Mouse (Mus musculus) neural tube, embryonic 15.5 days (tissue): ENCODE results near the gene Dtl. TPM values are rescaled to one million over a fixed set of nuclear protein-coding genes. Genes with fewer than 3 reads are reported as not detected.

Experiments
- ATAC-seq: fragments of 200-750 bp; cut with Nextera tagmentation; 2 replicates; pipeline ENCODE4 v1.8.0; 2017; ENCODE audit warnings: mild to moderate bottlenecking, moderate TSS enrichment, moderate library complexity; ENCODE audit not compliant: low FRiP score
- H3K27ac ChIP-seq: fragments of 300-500 bp; sonication (generic); replicated peaks from 2 replicates; pipeline ENCODE4 v1.5.1; 2015; ENCODE audit warnings: mild to moderate bottlenecking, inconsistent platforms
- H3K27me3 ChIP-seq: fragments of 300-500 bp; sonication (generic); replicated peaks from 2 replicates; pipeline ENCODE4 v1.6.1; 2015; ENCODE audit warnings: inconsistent platforms
- H3K36me3 ChIP-seq: fragments of 300-500 bp; sonication (generic); 2 replicates; pipeline ENCODE4 v1.6.1; 2015; ENCODE audit warnings: inconsistent platforms
- H3K4me1 ChIP-seq: fragments of 300-500 bp; sonication (generic); 2 replicates; pipeline ENCODE4 v1.6.1; 2015; ENCODE audit warnings: inconsistent platforms
- H3K4me2 ChIP-seq: fragments of 300-500 bp; sonication (generic); 2 replicates; pipeline ENCODE4 v1.6.1; 2015; ENCODE audit warnings: inconsistent platforms, mild to moderate bottlenecking, moderate library complexity
- H3K4me3 ChIP-seq: fragments of 300-500 bp; sonication (generic); replicated peaks from 2 replicates; pipeline ENCODE4 v1.5.1; 2015; ENCODE audit warnings: mild to moderate bottlenecking, inconsistent platforms
- H3K9ac ChIP-seq: fragments of 300-500 bp; sonication (generic); replicated peaks from 2 replicates; pipeline ENCODE4 v1.6.1; 2015; ENCODE audit warnings: mild to moderate bottlenecking, inconsistent platforms
- H3K9me3 ChIP-seq: fragments of 300-500 bp; sonication (generic); replicated peaks from 2 replicates; pipeline ENCODE4 v1.6.1; 2016; ENCODE audit warnings: inconsistent platforms
- WGBS: fragments of 180-500 bp; shearing (Covaris S2); methylation state at CpG from one replicate; pipeline ENCODE4 v1.1.7; 2015; ENCODE audit warnings: mixed read lengths; 5-methylcytosine and 5-hydroxymethylcytosine counted together
- polyA plus RNA-seq: library from polyadenylated mRNA; unstranded; fragments of >200 nt; fragmentation: Nextera tagmentation; extraction: Ambion mirVana; gene quantifications from 2 replicates; pipeline ENCODE4 v1.2.1, GENCODE M21; 2015

The Dtl gene
- polyA plus RNA-seq, 1 experiment from 2014 or later: 5.4 TPM

DNA sequence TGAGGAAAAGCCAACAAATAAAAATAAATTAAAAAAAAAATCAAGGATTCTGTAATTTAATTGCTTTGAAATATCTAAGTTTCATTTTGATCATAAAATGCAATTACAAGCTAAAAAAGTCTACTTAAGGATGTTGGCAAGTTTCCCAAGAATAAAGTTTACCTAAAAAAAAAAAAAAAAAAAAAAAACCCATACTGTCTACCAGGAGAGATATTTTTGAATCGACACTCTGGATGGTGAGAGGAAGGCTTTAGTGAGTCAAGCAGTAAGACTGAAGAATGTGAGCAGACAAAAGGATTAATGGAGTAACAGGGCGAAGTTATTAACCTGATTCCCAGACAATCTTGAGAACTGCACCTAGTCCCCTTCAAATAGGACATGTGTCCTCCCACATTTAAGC is 35.0 kb downstream of the Dtl start:
- Histone ChIP-seq H3K27me3 (no peaks in the 10 kb centered on the region), H3K27ac (no peak overlapping the region), H3K9ac (no peak overlapping the region), H3K36me3 (no peaks in the 10 kb centered on the region), H3K9me3 (no peaks in the 10 kb centered on the region), H3K4me3 (no peak overlapping the region), H3K4me1 (no peaks in the 10 kb centered on the region), H3K4me2 (no peak overlapping the region)
- WGBS: 92% methylated on average over 2 of the region's 2 CpGs
- no peak for ATAC-seq

DNA sequence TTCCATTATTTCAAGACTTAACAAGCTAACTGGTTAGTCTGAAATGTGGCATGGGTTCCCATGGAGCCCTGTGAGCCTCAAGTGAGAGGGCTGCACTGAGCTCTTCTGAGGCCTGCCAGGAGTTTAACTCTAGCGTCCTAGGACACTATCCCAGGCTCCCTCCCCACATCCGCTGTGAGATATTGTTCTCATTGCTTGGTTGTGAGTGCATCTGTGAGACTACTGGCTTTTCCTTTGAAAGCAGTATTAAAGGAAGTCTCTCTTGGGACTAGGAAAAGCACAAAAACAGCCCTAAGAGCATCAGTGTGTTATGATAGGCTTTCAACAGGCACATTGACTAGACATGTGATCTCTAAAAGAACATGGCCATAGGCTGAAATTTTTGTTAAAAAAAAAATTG is 40.4 kb downstream of the Dtl start:
- no peak overlapping the region for H3K27ac ChIP-seq
- 70% methylated on average over 2 of the region's 2 CpGs for WGBS
- no peaks in the 10 kb centered on the region for H3K27me3 ChIP-seq
- H3K4me3 ChIP-seq: no peak overlapping the region
- H3K9ac ChIP-seq: no peak overlapping the region
- no peaks in the 10 kb centered on the region for H3K4me1 ChIP-seq
- H3K36me3 ChIP-seq: no peaks in the 10 kb centered on the region
- H3K9me3 ChIP-seq: no peaks in the 10 kb centered on the region
- ATAC-seq: no peak
- no peak overlapping the region for H3K4me2 ChIP-seq

DNA sequence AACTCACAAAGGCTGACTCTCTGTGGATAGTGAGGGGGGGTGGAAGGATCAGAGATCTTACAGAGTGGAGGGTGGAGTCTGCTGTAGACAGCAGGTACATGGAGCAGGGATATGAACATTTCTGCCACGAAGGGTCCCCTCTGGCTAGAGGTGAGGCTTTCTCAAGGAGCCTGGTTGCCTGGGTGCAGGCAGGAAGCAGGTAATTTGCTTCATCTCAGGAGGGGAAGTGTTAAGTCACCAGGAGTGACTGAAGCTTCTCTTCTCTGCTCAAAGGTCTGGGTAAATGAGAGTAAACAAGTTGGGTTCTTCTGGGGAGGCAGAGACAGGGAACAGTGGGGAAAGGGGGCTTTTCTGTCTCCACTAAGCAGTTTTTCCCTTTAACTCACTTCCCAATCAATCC is 44.3 kb downstream of the Dtl start:
- H3K4me2 ChIP-seq: no peak overlapping the region
- H3K9me3 ChIP-seq: no peaks in the 10 kb centered on the region
- no peaks in the 10 kb centered on the region for H3K4me1 ChIP-seq
- H3K36me3 ChIP-seq: no peaks in the 10 kb centered on the region
- ATAC-seq: no peak
- H3K27ac ChIP-seq: no peak overlapping the region
- H3K4me3 ChIP-seq: no peak overlapping the region
- WGBS: 89% methylated on average over 1 of the region's 1 CpGs
- H3K9ac ChIP-seq: no peak overlapping the region
- H3K27me3 ChIP-seq: no peaks in the 10 kb centered on the region

DNA sequence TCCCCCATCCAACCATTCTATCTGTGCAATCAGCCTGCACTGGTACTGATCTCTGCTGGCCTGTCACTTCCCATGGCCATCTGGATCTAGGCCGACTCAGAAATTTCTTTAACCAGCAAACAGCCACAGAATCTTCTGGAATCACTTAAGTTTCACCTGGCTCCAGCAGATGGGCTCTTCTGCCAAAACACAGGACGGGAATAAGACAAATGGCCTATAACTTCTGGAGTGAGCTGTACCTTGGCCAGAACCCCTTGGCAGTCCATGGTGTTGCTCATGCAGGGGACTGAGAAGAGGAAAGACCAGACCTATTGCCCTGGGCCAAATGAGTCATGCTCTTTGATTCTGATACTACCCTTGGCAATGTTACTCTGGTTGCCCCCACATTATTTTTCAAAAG is 45.9 kb downstream of the Dtl start:
- WGBS: 92% methylated on average over 2 of the region's 2 CpGs
- H3K4me1 ChIP-seq: no peaks in the 10 kb centered on the region
- H3K9ac ChIP-seq: no peak overlapping the region
- H3K4me2 ChIP-seq: no peak overlapping the region
- no peak overlapping the region for H3K4me3 ChIP-seq
- no peaks in the 10 kb centered on the region for H3K9me3 ChIP-seq
- H3K27ac ChIP-seq: no peak overlapping the region
- H3K36me3 ChIP-seq: no peaks in the 10 kb centered on the region
- no peaks in the 10 kb centered on the region for H3K27me3 ChIP-seq
- ATAC-seq: no peak

DNA sequence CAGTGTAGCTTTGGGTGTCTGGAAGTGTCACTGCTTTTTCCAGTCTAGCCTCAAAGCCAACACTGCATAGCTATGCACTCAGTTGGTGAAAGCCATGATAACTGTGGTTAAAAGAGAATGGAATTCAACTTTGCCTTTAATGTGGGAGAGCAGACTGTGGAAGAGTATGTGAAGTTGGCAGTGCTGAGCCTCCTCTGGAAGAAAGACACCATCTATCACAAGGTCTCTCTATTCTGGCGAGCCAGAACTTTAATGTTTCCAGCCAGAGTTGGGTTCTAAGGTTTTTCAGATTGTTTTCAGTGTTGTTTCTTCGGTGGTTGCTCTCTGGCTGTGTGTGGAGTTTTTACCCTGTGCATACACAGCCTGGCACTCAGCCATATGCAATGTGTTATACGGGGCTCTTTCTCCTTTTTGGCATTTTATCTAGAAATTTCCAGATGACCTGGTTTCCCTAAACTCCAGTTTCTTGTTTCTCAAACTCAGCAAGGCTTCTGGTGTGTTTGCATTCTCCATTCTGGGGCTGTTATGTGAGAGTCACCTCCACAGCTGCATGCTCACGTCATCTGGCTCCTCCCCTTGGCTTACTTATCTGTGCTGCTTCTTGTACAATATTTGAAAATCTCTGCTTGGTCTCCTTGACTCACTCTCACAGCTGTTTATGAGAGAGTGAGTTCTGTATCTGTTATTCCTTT is 47.3 kb downstream of the Dtl start:
- Histone ChIP-seq H3K27ac (no peak overlapping the region), H3K9ac (no peak overlapping the region), H3K4me2 (no peak overlapping the region), H3K27me3 (no peaks in the 10 kb centered on the region), H3K4me1 (no peaks in the 10 kb centered on the region), H3K9me3 (no peaks in the 10 kb centered on the region), H3K36me3 (no peaks in the 10 kb centered on the region), H3K4me3 (no peak overlapping the region)
- no peak for ATAC-seq
- WGBS: 64% methylated on average over 4 of the region's 4 CpGs

DNA sequence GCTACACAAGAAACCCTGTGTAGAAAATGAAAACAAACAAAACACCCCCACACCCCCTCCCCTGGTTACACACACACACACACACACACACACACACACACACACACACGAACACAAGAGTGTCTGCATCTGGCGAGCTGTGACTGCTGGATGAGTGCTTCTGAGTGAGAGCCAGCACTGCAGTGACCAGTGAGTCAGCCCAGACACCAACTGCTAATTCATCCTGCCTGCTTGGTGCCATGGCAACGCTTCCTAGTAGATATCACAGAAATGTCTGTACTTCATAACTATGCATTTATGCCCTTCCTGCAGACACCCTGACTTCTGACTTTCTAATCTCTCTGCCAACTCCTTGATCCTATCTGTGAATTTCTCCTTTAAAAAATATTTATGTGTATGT is 48.3 kb downstream of the Dtl start:
- H3K9me3 ChIP-seq: no peaks in the 10 kb centered on the region
- no peak overlapping the region for H3K4me3 ChIP-seq
- H3K36me3 ChIP-seq: no peaks in the 10 kb centered on the region
- no peak overlapping the region for H3K4me2 ChIP-seq
- 83% methylated on average over 3 of the region's 3 CpGs for WGBS
- H3K9ac ChIP-seq: no peak overlapping the region
- H3K27me3 ChIP-seq: no peaks in the 10 kb centered on the region
- no peak for ATAC-seq
- no peak overlapping the region for H3K27ac ChIP-seq
- no peaks in the 10 kb centered on the region for H3K4me1 ChIP-seq

DNA sequence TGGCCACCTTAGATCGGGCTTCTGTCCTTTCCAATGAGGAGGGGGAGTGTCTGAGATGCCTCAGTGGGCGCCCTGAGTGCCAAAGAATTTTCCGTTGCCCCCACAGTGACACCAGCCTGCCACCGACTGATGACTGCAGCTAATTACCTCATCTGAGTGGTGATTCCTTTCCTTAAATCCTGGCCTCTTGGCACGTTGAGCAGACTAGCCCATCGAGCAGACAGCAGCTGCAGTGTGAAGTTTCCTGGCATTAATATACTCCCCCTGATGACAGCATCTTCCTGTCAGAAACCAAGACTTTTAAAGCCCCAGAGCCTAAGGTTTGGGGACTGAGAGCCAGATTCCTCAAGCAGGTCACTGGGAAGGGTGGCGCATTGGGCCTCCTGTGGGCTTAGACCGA is 53.9 kb downstream of the Dtl start:
- WGBS: 88% methylated on average over 8 of the region's 8 CpGs
- H3K4me1 ChIP-seq: no peaks in the 10 kb centered on the region
- H3K9me3 ChIP-seq: no peaks in the 10 kb centered on the region
- H3K27ac ChIP-seq: no peak overlapping the region
- no peak overlapping the region for H3K4me3 ChIP-seq
- no peaks in the 10 kb centered on the region for H3K27me3 ChIP-seq
- no peak overlapping the region for H3K9ac ChIP-seq
- no peak for ATAC-seq
- H3K36me3 ChIP-seq: no peaks in the 10 kb centered on the region
- no peak overlapping the region for H3K4me2 ChIP-seq

DNA sequence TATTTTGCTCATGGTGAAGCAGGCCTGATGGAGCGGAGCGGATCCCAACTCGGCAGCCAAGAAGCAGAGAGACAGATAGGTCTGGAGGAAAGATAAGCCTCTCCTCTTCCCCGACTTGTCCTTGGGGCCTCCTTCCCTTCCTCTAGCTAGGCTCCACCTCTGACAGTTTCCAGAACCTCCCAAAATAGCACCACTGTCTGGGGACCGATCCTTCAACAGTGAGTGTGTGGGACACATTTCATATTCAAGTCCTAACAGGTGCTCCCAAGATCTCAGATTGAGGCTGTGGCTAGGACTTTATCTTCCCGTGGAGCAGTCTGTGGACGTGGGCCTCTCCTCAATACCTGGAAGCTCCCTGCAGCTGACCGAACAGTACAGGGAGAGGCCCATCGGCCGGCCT is 54.7 kb downstream of the Dtl start:
- Histone ChIP-seq H3K36me3 (no peaks in the 10 kb centered on the region), H3K4me2 (no peak overlapping the region), H3K27ac (no peak overlapping the region), H3K9me3 (no peaks in the 10 kb centered on the region), H3K27me3 (no peaks in the 10 kb centered on the region), H3K4me3 (no peak overlapping the region), H3K4me1 (no peaks in the 10 kb centered on the region), H3K9ac (no peak overlapping the region)
- 90% methylated on average over 10 of the region's 10 CpGs for WGBS
- no peak for ATAC-seq

DNA sequence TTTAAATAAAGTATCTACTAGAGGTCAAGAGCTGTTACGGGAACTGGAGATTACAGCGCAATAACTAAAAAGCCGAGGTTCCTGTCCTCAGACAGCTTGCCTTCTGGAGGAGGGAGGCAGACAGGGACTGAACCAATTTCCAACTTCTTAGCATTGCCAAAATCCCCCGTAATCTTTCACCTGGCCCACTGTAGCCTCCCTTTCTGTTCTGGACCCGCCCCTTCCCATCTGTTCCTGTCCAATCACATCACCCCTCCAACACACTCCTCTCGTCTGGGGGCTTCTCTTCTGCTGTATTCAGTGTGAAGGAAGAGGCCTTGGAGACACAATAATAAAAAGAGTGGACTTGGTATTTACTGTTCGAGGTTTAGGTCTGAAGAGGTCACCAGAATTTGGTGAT is 55.1 kb downstream of the Dtl start:
- Histone ChIP-seq H3K36me3 (no peaks in the 10 kb centered on the region), H3K4me1 (no peaks in the 10 kb centered on the region), H3K9me3 (no peaks in the 10 kb centered on the region), H3K9ac (no peak overlapping the region), H3K27ac (no peak overlapping the region), H3K4me2 (no peak overlapping the region), H3K4me3 (no peak overlapping the region), H3K27me3 (no peaks in the 10 kb centered on the region)
- 84% methylated on average over 7 of the region's 7 CpGs for WGBS
- no peak for ATAC-seq

DNA sequence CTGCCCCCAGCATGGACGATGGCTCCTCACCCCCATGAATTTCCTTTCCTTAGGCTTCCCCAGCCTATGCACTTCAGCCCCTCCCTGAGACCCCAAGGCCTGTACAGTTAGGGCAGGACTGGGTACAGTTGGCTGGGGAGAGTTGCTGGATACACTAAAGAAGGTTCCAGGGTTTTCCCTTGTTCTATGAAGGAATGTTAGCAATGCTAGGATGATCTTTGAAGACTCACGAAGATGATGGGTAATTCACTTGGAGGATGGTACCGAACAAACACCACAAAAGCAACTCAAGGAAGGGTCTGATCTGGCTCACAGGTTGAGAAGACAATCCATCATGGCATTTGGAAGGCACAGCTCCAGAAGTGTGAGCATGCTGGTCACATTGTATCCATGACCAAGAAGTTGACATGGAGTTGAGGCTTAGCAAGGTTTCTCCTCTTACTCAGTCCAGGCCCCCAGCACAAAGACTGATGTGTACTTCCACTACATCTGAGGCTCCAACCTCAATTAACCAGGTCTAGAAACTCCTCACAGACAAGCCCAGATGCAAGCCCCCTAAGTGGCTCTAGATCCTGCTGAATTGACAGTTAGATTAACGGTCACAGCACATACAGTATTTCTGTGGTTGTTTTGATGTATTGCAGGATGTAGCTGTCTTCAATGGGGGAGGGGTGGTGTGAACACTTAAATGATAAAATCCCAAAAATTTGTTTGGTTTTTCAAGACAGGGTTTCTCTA is 55.8 kb downstream of the Dtl start:
- Histone ChIP-seq H3K27ac (no peak overlapping the region), H3K36me3 (no peaks in the 10 kb centered on the region), H3K9ac (no peak overlapping the region), H3K27me3 (no peaks in the 10 kb centered on the region), H3K9me3 (no peaks in the 10 kb centered on the region), H3K4me1 (no peaks in the 10 kb centered on the region), H3K4me2 (no peak overlapping the region), H3K4me3 (no peak overlapping the region)
- ATAC-seq: no peak
- 93% methylated on average over 4 of the region's 4 CpGs for WGBS

DNA sequence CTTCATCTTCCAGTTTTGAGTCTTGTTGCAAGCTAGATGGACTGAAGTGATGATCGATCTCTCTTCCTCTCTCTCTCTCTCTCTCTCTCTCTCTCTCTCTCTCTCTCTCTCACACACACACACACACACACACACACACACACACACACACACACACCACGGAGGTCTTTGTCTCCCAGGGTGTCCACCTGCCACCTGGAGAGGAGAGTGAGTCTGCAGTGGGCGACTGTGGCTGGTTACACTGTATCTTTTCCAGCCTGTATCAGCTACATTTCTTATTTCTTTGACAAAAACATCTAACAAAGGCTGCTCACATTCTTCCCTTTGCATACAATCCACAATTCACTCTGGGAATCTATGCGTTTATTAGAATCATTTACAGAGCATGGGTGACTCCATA is 56.4 kb downstream of the Dtl start:
- Histone ChIP-seq H3K4me3 (no peak overlapping the region), H3K4me1 (no peaks in the 10 kb centered on the region), H3K36me3 (no peaks in the 10 kb centered on the region), H3K9me3 (no peaks in the 10 kb centered on the region), H3K9ac (no peak overlapping the region), H3K27ac (no peak overlapping the region), H3K27me3 (no peaks in the 10 kb centered on the region), H3K4me2 (no peak overlapping the region)
- WGBS: 89% methylated on average over 4 of the region's 4 CpGs
- ATAC-seq: no peak

DNA sequence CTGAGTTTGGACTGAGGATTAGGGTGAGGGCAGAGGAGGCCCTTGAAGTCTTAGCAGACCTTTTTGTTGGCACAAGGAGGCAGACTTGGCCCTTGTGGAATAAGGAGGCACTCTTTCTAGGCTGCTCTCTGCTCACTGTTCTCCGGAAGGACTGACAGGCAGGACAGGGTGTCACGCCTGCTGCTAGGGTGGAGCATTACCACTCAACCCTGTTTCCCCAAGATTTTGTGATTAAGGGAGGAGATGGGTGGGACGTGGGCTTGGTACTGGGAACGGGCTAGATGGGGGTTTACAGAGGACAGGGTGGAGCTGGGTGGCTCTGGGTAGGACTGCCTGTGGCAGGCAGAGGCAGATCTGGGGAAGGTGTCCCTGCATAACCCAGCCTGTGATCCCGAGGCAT is 57.4 kb downstream of the Dtl start:
- whole genome bisulfite sequencing: 90% methylated on average over 5 of the region's 5 CpGs
- Histone ChIP-seq H3K9me3 (no peaks in the 10 kb centered on the region), H3K9ac (no peak overlapping the region), H3K27me3 (no peaks in the 10 kb centered on the region), H3K4me1 (no peaks in the 10 kb centered on the region), H3K4me3 (no peak overlapping the region), H3K4me2 (no peak overlapping the region), H3K36me3 (no peaks in the 10 kb centered on the region), H3K27ac (no peak overlapping the region)
- ATAC-seq: no peak
